Mouse (Mus musculus) ES-Bruce4 (cell line): ENCODE results near the gene Akap6. TPM values are rescaled to one million over a fixed set of nuclear protein-coding genes. Genes with fewer than 3 reads are reported as not detected.

Experiments
- H3K27ac ChIP-seq: 2 replicates; pipeline ENCODE4 v1.5.1; 2012; ENCODE audit warnings: low read length, inconsistent platforms; ENCODE audit not compliant: insufficient read depth
- H3K27me3 ChIP-seq: 2 replicates; pipeline ENCODE4 v1.6.1; 2012; ENCODE audit warnings: mild to moderate bottlenecking, low read length, inconsistent platforms; ENCODE audit not compliant: control insufficient read depth, poor library complexity, insufficient read depth, severe bottlenecking
- H3K36me3 ChIP-seq: 2 replicates; pipeline ENCODE4 v1.6.1; 2012; ENCODE audit warnings: inconsistent platforms, mild to moderate bottlenecking, low read length, moderate library complexity; ENCODE audit not compliant: control insufficient read depth, poor library complexity, insufficient read depth, severe bottlenecking
- H3K4me1 ChIP-seq: one replicate; pipeline ENCODE4 v1.8.1; 2011; ENCODE audit warnings: low read length; ENCODE audit not compliant: control insufficient read depth, insufficient read depth
- H3K4me3 ChIP-seq: 2 replicates; pipeline ENCODE4 v1.5.1; 2011; ENCODE audit warnings: low read depth, mild to moderate bottlenecking, low read length
- H3K9ac ChIP-seq: 2 replicates; pipeline ENCODE4 v1.6.1; 2012; ENCODE audit warnings: low read depth, mild to moderate bottlenecking, inconsistent platforms; ENCODE audit not compliant: poor library complexity, severe bottlenecking
- H3K9me3 ChIP-seq: replicated peaks from 2 replicates; pipeline ENCODE4 v1.6.1; 2012; ENCODE audit warnings: mild to moderate bottlenecking, low read length, inconsistent platforms; ENCODE audit not compliant: control insufficient read depth, poor library complexity, insufficient read depth, severe bottlenecking
- CTCF ChIP-seq: IDR thresholded peaks from one replicate; pipeline ENCODE4 v1.8.1; 2011; ENCODE audit warnings: low read depth, low read length
- EP300 ChIP-seq: IDR thresholded peaks from 2 replicates; pipeline ENCODE4 v1.6.1; 2011; ENCODE audit warnings: low read depth, low read length; ENCODE audit not compliant: insufficient read depth
- POLR2A ChIP-seq: IDR thresholded peaks from one replicate; pipeline ENCODE4 v1.8.1; 2011; ENCODE audit warnings: low read length; ENCODE audit not compliant: insufficient read depth
- polyA plus RNA-seq: library from polyadenylated mRNA; stranded (reverse); fragments of >200 nt; gene quantifications from 2 replicates; pipeline ENCODE4 v1.2.4, GENCODE M21; 2011; ENCODE audit warnings: low read depth; ENCODE audit not compliant: missing spikeins, insufficient read depth, insufficient read length

Akap6 gene
- polyA plus RNA-seq, 1 experiment = 0.06 TPM

- no peaks in the 10 kb centered on the region; the same call in 1 of the 2 replicates for H3K27me3 ChIP-seq
- H3K36me3 ChIP-seq = no peaks in the 10 kb centered on the region
- no peak overlapping the region for H3K9ac ChIP-seq
- no peak overlapping the region for H3K4me3 ChIP-seq
- H3K4me1 ChIP-seq = no peaks in the 10 kb centered on the region
- TF ChIP-seq POLR2A = no peak
- H3K9me3 ChIP-seq = no peaks in the 10 kb centered on the region
- H3K27ac ChIP-seq = no peak overlapping the region
These were observed 234.6 kb downstream of the Akap6 start for GRCm38 (mm10) chr12:52933832-52934231.

- TF ChIP-seq EP300 (no peak), CTCF (no peak), POLR2A (no peak)
- H3K36me3 ChIP-seq = no peaks in the 10 kb centered on the region
- no peaks in the 10 kb centered on the region for H3K9me3 ChIP-seq
- no peak overlapping the region for H3K9ac ChIP-seq
- H3K4me1 ChIP-seq = no peaks in the 10 kb centered on the region
- H3K27ac ChIP-seq = no peak overlapping the region
- no peaks in the 10 kb centered on the region; the same call in 1 of the 2 replicates for H3K27me3 ChIP-seq
- no peak overlapping the region for H3K4me3 ChIP-seq
These were observed 235.8 kb downstream of the Akap6 start for GRCm38 (mm10) chr12:52934989-52935388.

- Histone ChIP-seq H3K4me3 (no peak overlapping the region), H3K27me3 (no peaks in the 10 kb centered on the region; the same call in 1 of the 2 replicates), H3K4me1 (no peaks in the 10 kb centered on the region), H3K9ac (no peak overlapping the region), H3K27ac (no peak overlapping the region), H3K36me3 (no peaks in the 10 kb centered on the region), H3K9me3 (no peaks in the 10 kb centered on the region)
- TF ChIP-seq CTCF (no peak), EP300 (no peak), POLR2A (no peak)
These were observed 239.6 kb downstream of the Akap6 start for GRCm38 (mm10) chr12:52938786-52939185.

- no peak overlapping the region for H3K27ac ChIP-seq
- no peaks in the 10 kb centered on the region; the same call in 1 of the 2 replicates for H3K27me3 ChIP-seq
- TF ChIP-seq CTCF (no peak), EP300 (no peak), POLR2A (no peak)
- no peaks in the 10 kb centered on the region for H3K36me3 ChIP-seq
- H3K9me3 ChIP-seq = no peaks in the 10 kb centered on the region
- no peaks in the 10 kb centered on the region for H3K4me1 ChIP-seq
- no peak overlapping the region for H3K9ac ChIP-seq
- H3K4me3 ChIP-seq = no peak overlapping the region
These were observed 240.3 kb downstream of the Akap6 start for GRCm38 (mm10) chr12:52939324-52939946.

- Histone ChIP-seq H3K27ac (no peak overlapping the region), H3K4me1 (no peaks in the 10 kb centered on the region), H3K9ac (no peak overlapping the region), H3K36me3 (no peaks in the 10 kb centered on the region), H3K27me3 (no peaks in the 10 kb centered on the region; the same call in 1 of the 2 replicates), H3K9me3 (no peaks in the 10 kb centered on the region), H3K4me3 (no peak overlapping the region)
- no peak for TF ChIP-seq EP300
- no peak for TF ChIP-seq POLR2A
- no peak for TF ChIP-seq CTCF
These were observed 242.8 kb downstream of the Akap6 start for GRCm38 (mm10) chr12:52941941-52942340.

GRCm38 (mm10) chr12:52944274-52944673 is 245.1 kb downstream of the Akap6 start:
- Histone ChIP-seq H3K27me3 (no peaks in the 10 kb centered on the region), H3K4me1 (no peaks in the 10 kb centered on the region), H3K9me3 (no peaks in the 10 kb centered on the region), H3K36me3 (no peaks in the 10 kb centered on the region), H3K4me3 (no peak overlapping the region), H3K27ac (no peak overlapping the region), H3K9ac (no peak overlapping the region)
- TF ChIP-seq EP300 (no peak), CTCF (no peak), POLR2A (no peak)
